Mouse (Mus musculus) midbrain, embryonic 16.5 days (tissue): ENCODE data around the gene Gpr132. TPM values are rescaled to one million over a fixed set of nuclear protein-coding genes. Genes with fewer than 3 reads are reported as not detected.

Source experiments
- ATAC-seq: fragments of 200-750 bp; cut with Nextera tagmentation; 2 replicates; pipeline ENCODE4 v1.8.0; 2017; ENCODE audit warnings: moderate TSS enrichment
- H3K27ac ChIP-seq: fragments of 300-500 bp; sonication (generic); 2 replicates; pipeline ENCODE4 v1.5.1; 2014; ENCODE audit warnings: mild to moderate bottlenecking, low read length, mixed read lengths
- H3K27me3 ChIP-seq: fragments of 300-500 bp; sonication (generic); 2 replicates; pipeline ENCODE4 v1.6.1; 2014; ENCODE audit warnings: low read depth, low read length, mixed read lengths; ENCODE audit not compliant: control insufficient read depth, insufficient read depth
- H3K36me3 ChIP-seq: fragments of 300-500 bp; sonication (generic); 2 replicates; pipeline ENCODE4 v1.6.1; 2014; ENCODE audit warnings: mild to moderate bottlenecking, low read length, moderate library complexity, mixed read lengths; ENCODE audit not compliant: control insufficient read depth, insufficient read depth
- H3K4me1 ChIP-seq: fragments of 300-500 bp; sonication (generic); 2 replicates; pipeline ENCODE4 v1.6.1; 2014; ENCODE audit warnings: mild to moderate bottlenecking, low read length, mixed read lengths; ENCODE audit not compliant: control insufficient read depth, insufficient read depth
- H3K4me2 ChIP-seq: fragments of 300-500 bp; sonication (generic); 2 replicates; pipeline ENCODE4 v1.6.1; 2014; ENCODE audit warnings: mild to moderate bottlenecking, low read length, mixed read lengths
- H3K4me3 ChIP-seq: fragments of 300-500 bp; sonication (generic); 2 replicates; pipeline ENCODE4 v1.5.1; 2014; ENCODE audit warnings: low read depth, mild to moderate bottlenecking, low read length, moderate library complexity, mixed read lengths
- H3K9ac ChIP-seq: fragments of 300-500 bp; sonication (generic); 2 replicates; pipeline ENCODE4 v1.6.1; 2014; ENCODE audit warnings: low read depth, low read length, mixed read lengths
- H3K9me3 ChIP-seq: fragments of 300-500 bp; sonication (generic); replicated peaks from 2 replicates; pipeline ENCODE4 v1.6.1; 2014; ENCODE audit warnings: mild to moderate bottlenecking, low read length, mixed read lengths; ENCODE audit not compliant: control insufficient read depth, poor library complexity, severe bottlenecking
- WGBS: fragments of 180-500 bp; shearing (Covaris S2); extraction: QIAGEN DNeasy Blood & Tissue Kit; methylation state at CpG from one replicate; pipeline ENCODE4 v1.1.7; 2014; 5-methylcytosine and 5-hydroxymethylcytosine counted together
- polyA plus RNA-seq: library from polyadenylated mRNA; unstranded; fragments of >200 nt; fragmentation: Nextera tagmentation; extraction: Ambion mirVana; gene quantifications from 2 replicates; pipeline ENCODE4 v1.2.1, GENCODE M21; 2015

Gpr132 gene
- polyA plus RNA-seq, 1 experiment from 2014 or later: not detected

- Histone ChIP-seq H3K4me3 (no peak overlapping the region), H3K9ac (no peak overlapping the region), H3K27ac (no peak overlapping the region), H3K4me1 (peaks cover 4% of the 10 kb centered on the region), H3K9me3 (no peaks in the 10 kb centered on the region), H3K36me3 (no peaks in the 10 kb centered on the region), H3K27me3 (peaks cover 26% of the 10 kb centered on the region), H3K4me2 (no peak overlapping the region)
- ATAC-seq: no peak
- WGBS: 69% methylated on average over 6 of the region's 6 CpGs
Observed at GRCm38 (mm10) chr12:112881301-112881815, 13.3 kb upstream of the Gpr132 start.

GRCm38 (mm10) chr12:112880661-112881060 lies 12.6 kb upstream of the Gpr132 start:
- Histone ChIP-seq H3K4me2 (no peak overlapping the region), H3K4me3 (no peak overlapping the region), H3K36me3 (no peaks in the 10 kb centered on the region), H3K27me3 (peaks cover 33% of the 10 kb centered on the region), H3K9ac (no peak overlapping the region), H3K4me1 (peaks cover 4% of the 10 kb centered on the region), H3K9me3 (no peaks in the 10 kb centered on the region), H3K27ac (no peak overlapping the region)
- no peak for ATAC-seq
- 76% methylated on average over 4 of the region's 4 CpGs for WGBS

- H3K9ac ChIP-seq: no peak overlapping the region
- peaks cover 4% of the 10 kb centered on the region for H3K4me1 ChIP-seq
- no peak for ATAC-seq
- no peaks in the 10 kb centered on the region for H3K36me3 ChIP-seq
- H3K27ac ChIP-seq: no peak overlapping the region
- 77% methylated on average over 5 of the region's 5 CpGs for WGBS
- H3K9me3 ChIP-seq: no peaks in the 10 kb centered on the region
- peaks cover 41% of the 10 kb centered on the region for H3K27me3 ChIP-seq
- no peak overlapping the region for H3K4me3 ChIP-seq
- H3K4me2 ChIP-seq: no peak overlapping the region
Observed at GRCm38 (mm10) chr12:112879731-112880130, 11.7 kb upstream of the Gpr132 start.

- 2% methylated on average over 36 of the region's 37 CpGs for WGBS
- no peaks in the 10 kb centered on the region for H3K9me3 ChIP-seq
Observed at GRCm38 (mm10) chr12:112877607-112878020, 9.6 kb upstream of the Gpr132 start.

GRCm38 (mm10) chr12:112877073-112877576 lies 9.1 kb upstream of the Gpr132 start:
- H3K4me3 ChIP-seq: peak overlapping the region; percentile 36
- H3K9ac ChIP-seq: peak overlapping the region; percentile 44; the same call in 1 of the 2 replicates
- H3K27ac ChIP-seq: no peak overlapping the region
- no peaks in the 10 kb centered on the region for H3K9me3 ChIP-seq
- ATAC-seq: no peak
- peaks cover 10% of the 10 kb centered on the region for H3K4me1 ChIP-seq
- WGBS: 7% methylated on average over 17 of the region's 17 CpGs
- H3K36me3 ChIP-seq: no peaks in the 10 kb centered on the region
- H3K27me3 ChIP-seq: peaks cover 53% of the 10 kb centered on the region
- peak overlapping the region; percentile 64 for H3K4me2 ChIP-seq

More at GRCm38 (mm10) chr12:112877607-112878020, 9.6 kb upstream of the Gpr132 start:
- no peak overlapping the region for H3K27ac ChIP-seq
- no peak for ATAC-seq
- H3K4me1 ChIP-seq: peaks cover 10% of the 10 kb centered on the region
- peak overlapping the region; percentile 64 for H3K4me2 ChIP-seq
- peak overlapping the region; percentile 36 for H3K4me3 ChIP-seq
- no peaks in the 10 kb centered on the region for H3K36me3 ChIP-seq
- peak overlapping the region; percentile 44; the same call in 1 of the 2 replicates for H3K9ac ChIP-seq
- H3K27me3 ChIP-seq: peaks cover 53% of the 10 kb centered on the region

DNA sequence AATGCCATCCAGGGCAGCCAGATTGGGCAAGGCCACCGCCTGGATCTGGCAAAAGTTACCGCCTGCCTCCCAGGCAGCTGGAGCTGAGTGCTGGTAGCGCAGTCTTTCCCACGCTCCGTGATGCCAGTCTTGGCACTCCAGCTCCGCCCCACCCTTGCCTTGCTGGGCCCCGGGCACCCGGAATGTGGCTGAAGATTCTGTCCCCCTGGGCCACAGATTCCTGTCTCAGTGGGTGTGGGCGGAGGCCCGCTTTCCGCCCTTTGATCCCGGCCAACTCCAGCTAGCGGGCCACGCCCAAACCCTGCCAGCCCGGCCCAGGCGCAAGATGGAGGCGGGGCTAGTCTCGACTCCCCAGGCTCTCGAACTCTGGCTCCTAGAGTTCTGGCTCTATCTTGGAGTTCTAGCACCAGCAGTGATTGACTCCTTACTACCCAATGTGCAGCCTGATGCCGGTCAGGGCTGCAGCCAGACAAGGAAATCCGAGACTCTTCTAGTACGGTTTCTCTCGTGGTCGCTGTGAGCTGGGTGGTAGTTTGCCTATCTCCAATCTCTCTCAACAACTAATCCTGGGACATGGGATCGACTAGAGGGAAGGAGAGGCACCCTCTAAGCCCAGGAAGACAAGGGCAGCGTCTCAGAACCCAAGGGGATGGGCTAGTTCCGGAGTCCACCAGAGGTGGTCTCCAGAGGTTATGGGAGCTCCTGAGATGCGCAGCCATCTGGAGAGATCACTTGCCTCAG lies 8.5 kb upstream of the Gpr132 start:
- WGBS: 6% methylated on average over 28 of the region's 28 CpGs
- ATAC-seq: no peak

DNA sequence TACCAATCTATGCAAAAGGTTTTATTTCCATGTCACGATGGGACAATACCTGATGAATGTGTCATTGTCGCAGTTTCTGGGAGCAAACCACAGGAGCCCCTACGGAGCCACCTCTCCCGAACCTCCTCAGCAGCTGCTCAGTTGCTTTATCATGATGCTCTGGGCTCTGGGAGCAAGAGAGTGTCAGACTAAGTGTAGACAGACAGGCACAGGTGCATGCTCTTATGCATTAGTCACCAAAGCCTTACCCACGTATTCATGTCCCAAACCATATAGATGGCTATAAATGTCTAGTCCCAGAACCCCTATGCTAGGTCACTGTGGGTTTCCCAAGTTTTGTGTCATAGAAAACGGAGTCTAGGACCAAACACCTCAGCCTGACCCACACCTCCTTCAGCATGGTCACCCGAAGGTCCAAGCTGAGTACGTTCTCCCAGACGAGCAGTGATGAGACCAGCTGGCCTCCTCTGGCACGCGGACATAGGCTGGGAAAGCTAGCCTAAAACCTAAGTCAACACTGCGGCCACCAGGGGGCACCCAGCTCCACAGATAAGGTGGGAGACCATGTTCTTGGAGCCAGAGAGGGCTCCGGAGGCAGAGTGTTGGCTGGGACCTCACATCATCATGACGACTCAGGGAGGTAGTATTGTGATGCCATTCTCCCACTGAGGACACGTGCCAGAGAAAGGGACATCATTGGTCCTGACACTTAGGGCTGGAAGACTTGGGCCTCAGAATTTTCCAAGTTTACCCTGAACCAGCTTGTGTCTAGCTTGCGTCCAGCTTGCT lies 7.4 kb upstream of the Gpr132 start:
- peaks cover 10% of the 10 kb centered on the region for H3K4me1 ChIP-seq
- no peaks in the 10 kb centered on the region for H3K9me3 ChIP-seq
- no peak overlapping the region for H3K4me2 ChIP-seq
- H3K27ac ChIP-seq: no peak overlapping the region
- H3K9ac ChIP-seq: no peak overlapping the region
- 0 out of 2 replicates have a peak, but pooled peaks have one; percentile 25 for ATAC-seq
- peaks cover 53% of the 10 kb centered on the region for H3K27me3 ChIP-seq
- 27% methylated on average over 16 of the region's 16 CpGs for WGBS
- no peak overlapping the region for H3K4me3 ChIP-seq
- no peaks in the 10 kb centered on the region for H3K36me3 ChIP-seq

More for the DNA sequence above, 8.5 kb upstream of the Gpr132 start:
- no peaks in the 10 kb centered on the region for H3K9me3 ChIP-seq
- H3K4me1 ChIP-seq: peaks cover 10% of the 10 kb centered on the region
- no peak overlapping the region for H3K9ac ChIP-seq
- no peak overlapping the region for H3K27ac ChIP-seq
- no peaks in the 10 kb centered on the region for H3K36me3 ChIP-seq
- peaks cover 53% of the 10 kb centered on the region for H3K27me3 ChIP-seq
- H3K4me2 ChIP-seq: peak overlapping the region; percentile 15; the same call in 1 of the 2 replicates
- H3K4me3 ChIP-seq: no peak overlapping the region

DNA sequence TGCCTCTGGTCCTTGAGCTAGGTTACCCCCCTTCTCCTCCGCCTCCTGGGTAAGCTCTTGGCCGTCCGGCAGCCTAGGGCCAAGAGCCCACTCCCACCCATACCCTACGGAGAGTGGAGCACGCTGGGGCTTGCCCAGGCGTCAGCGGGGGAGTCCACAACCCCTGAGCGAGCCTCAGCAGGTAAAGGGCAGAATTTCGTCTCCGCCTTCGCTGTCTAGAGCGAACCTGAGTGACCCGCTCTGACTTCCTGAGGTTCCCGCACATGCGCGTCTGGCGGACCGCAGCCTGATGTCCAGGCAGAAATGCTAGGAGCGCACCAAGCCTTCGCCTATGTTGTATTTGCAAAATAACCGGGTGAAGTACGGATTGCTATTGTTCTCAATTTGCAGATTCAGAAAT lies 6.2 kb upstream of the Gpr132 start:
- no peak overlapping the region for H3K27ac ChIP-seq
- no peak overlapping the region for H3K9ac ChIP-seq
- WGBS: 18% methylated on average over 22 of the region's 22 CpGs
- no peak; the same call in 1 of the 2 replicates for ATAC-seq
- peaks cover 53% of the 10 kb centered on the region for H3K27me3 ChIP-seq
- H3K4me3 ChIP-seq: peak overlapping the region; percentile 28
- peaks cover 11% of the 10 kb centered on the region for H3K4me1 ChIP-seq
- no peaks in the 10 kb centered on the region for H3K36me3 ChIP-seq
- no peaks in the 10 kb centered on the region for H3K9me3 ChIP-seq
- H3K4me2 ChIP-seq: peak overlapping the region; percentile 63
